Mouse (Mus musculus) hindbrain, embryonic 11.5 days (tissue): ENCODE data around the gene Ablim1. TPM values are rescaled to one million over a fixed set of nuclear protein-coding genes. Genes with fewer than 3 reads are reported as not detected.

Source experiments
- ATAC-seq: fragments of 200-750 bp; cut with Nextera tagmentation; 2 replicates; pipeline ENCODE4 v1.8.0; 2017; ENCODE audit warnings: mild to moderate bottlenecking, moderate TSS enrichment, moderate library complexity; ENCODE audit not compliant: low FRiP score
- DNase-seq: peaks from one replicate; pipeline ENCODE4 v3.0.0-alpha.2; 2015; ENCODE audit warnings: low spot score
- H3K27ac ChIP-seq: fragments of 300-500 bp; sonication (generic); 2 replicates; pipeline ENCODE4 v1.5.1; 2014; ENCODE audit warnings: mild to moderate bottlenecking, low read depth, low read length
- H3K27me3 ChIP-seq: fragments of 300-500 bp; sonication (generic); 2 replicates; pipeline ENCODE4 v1.6.1; 2014; ENCODE audit warnings: mild to moderate bottlenecking, low read length, moderate library complexity, mixed read lengths; ENCODE audit not compliant: control insufficient read depth, insufficient read depth
- H3K36me3 ChIP-seq: fragments of 300-500 bp; sonication (generic); 2 replicates; pipeline ENCODE4 v1.6.1; 2014; ENCODE audit warnings: mild to moderate bottlenecking, low read length, moderate library complexity, mixed read lengths; ENCODE audit not compliant: control insufficient read depth, insufficient read depth
- H3K4me1 ChIP-seq: fragments of 300-500 bp; sonication (generic); replicated peaks from 2 replicates; pipeline ENCODE4 v1.6.1; 2014; ENCODE audit warnings: low read length, mixed read lengths; ENCODE audit not compliant: control insufficient read depth, insufficient read depth
- H3K4me2 ChIP-seq: fragments of 300-500 bp; sonication (generic); replicated peaks from 2 replicates; pipeline ENCODE4 v1.6.1; 2014; ENCODE audit warnings: mild to moderate bottlenecking, low read depth, low read length
- H3K4me3 ChIP-seq: fragments of 300-500 bp; sonication (generic); 2 replicates; pipeline ENCODE4 v1.5.1; 2014; ENCODE audit warnings: low read depth, low read length
- H3K9ac ChIP-seq: fragments of 300-500 bp; sonication (generic); 2 replicates; pipeline ENCODE4 v1.6.1; 2014; ENCODE audit warnings: low read depth, low read length
- H3K9me3 ChIP-seq: fragments of 300-500 bp; sonication (generic); 2 replicates; pipeline ENCODE4 v1.6.1; 2016; ENCODE audit warnings: low read length; ENCODE audit not compliant: control insufficient read depth
- WGBS: fragments of 180-500 bp; shearing (Covaris S2); extraction: QIAGEN DNeasy Blood & Tissue Kit; methylation state at CpG from one replicate; pipeline ENCODE4 v1.1.7; 2014; 5-methylcytosine and 5-hydroxymethylcytosine counted together
- polyA plus RNA-seq: library from polyadenylated mRNA; unstranded; fragments of >200 nt; fragmentation: Nextera tagmentation; extraction: Ambion mirVana; gene quantifications from 2 replicates; pipeline ENCODE4 v1.2.1, GENCODE M21; 2014

Gene Ablim1
- polyA plus RNA-seq, 1 experiment from 2014 or later: 18.6 TPM

DNA sequence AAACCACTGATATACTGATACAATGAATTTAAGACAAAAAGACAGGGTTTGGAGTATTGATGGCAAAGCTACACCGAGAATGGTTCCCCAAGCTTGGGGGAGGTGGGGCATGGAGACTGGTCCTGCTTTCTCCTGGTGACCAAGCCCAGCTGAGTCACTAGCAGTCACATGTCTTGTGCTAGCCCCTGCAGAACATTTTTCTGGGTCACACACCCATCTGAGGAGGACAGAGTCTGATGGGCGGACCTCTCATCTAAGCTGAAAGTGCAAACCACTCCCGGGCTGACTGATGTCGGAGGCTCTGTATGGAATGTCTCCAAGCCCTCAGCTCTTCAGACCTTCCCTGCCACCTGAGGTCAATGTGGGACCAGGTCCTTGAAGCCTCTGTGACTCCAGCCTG is 184.1 kb downstream of the Ablim1 start:
- no peak overlapping the region for H3K9ac ChIP-seq
- ATAC-seq (no peak), DNase-seq (no peak)
- H3K4me3 ChIP-seq: no peak overlapping the region
- no peaks in the 10 kb centered on the region for H3K9me3 ChIP-seq
- no peaks in the 10 kb centered on the region for H3K4me1 ChIP-seq
- H3K36me3 ChIP-seq: no peaks in the 10 kb centered on the region
- no peak overlapping the region for H3K4me2 ChIP-seq
- 89% methylated on average over 4 of the region's 4 CpGs for WGBS
- H3K27ac ChIP-seq: no peak overlapping the region
- H3K27me3 ChIP-seq: no peaks in the 10 kb centered on the region

DNA sequence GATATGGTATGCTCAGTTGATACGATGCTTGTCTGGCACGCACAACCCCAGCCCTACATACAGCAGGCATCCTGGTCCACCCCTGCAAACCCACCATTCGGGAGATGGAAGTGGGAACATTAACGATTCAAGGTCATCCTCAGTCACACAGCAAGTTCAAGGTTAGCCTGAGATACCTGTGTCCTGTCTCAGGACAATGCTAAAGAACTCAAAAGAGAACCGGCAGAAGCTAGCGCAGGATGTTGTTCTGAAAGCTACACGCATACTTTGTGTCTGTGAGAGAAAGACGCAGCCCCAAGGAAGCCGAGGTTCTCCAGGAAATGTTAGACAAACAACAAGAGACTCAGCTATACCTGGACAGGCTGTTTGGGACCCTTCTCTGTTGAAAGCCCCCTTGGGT is 185.0 kb downstream of the Ablim1 start:
- DNase-seq (no peak), ATAC-seq (no peak)
- H3K9me3 ChIP-seq: no peaks in the 10 kb centered on the region
- H3K27me3 ChIP-seq: no peaks in the 10 kb centered on the region
- H3K4me2 ChIP-seq: no peak overlapping the region
- WGBS: 90% methylated on average over 9 of the region's 9 CpGs
- no peak overlapping the region for H3K9ac ChIP-seq
- no peaks in the 10 kb centered on the region for H3K36me3 ChIP-seq
- no peak overlapping the region for H3K27ac ChIP-seq
- H3K4me1 ChIP-seq: no peaks in the 10 kb centered on the region
- H3K4me3 ChIP-seq: no peak overlapping the region

DNA sequence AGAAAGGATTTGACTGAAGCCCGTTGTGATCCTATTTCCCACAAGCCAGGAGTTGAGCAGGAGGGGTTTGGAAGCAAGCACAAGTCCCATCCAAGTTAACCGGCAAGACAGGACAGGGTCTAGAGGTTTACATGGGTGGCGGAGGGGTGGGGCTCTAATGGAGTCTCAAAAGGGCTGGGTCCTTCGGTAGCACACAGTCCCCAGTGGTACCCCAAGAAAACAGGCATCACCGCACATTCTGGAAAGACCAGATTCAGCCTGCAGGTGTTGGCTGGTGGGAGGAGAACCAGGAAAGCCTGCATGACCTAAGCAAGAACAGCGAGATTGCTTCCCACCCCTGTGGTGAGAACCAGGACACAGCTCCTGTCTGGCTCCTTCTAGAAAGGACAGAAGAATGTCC is 186.7 kb downstream of the Ablim1 start:
- no peak for ATAC-seq
- no peak for DNase-seq
- 63% methylated on average over 6 of the region's 6 CpGs for WGBS
- H3K4me2 ChIP-seq: no peak overlapping the region
- no peaks in the 10 kb centered on the region for H3K27me3 ChIP-seq
- H3K9ac ChIP-seq: no peak overlapping the region
- no peak overlapping the region for H3K4me3 ChIP-seq
- H3K9me3 ChIP-seq: no peaks in the 10 kb centered on the region
- H3K4me1 ChIP-seq: no peaks in the 10 kb centered on the region
- no peak overlapping the region for H3K27ac ChIP-seq
- H3K36me3 ChIP-seq: no peaks in the 10 kb centered on the region

DNA sequence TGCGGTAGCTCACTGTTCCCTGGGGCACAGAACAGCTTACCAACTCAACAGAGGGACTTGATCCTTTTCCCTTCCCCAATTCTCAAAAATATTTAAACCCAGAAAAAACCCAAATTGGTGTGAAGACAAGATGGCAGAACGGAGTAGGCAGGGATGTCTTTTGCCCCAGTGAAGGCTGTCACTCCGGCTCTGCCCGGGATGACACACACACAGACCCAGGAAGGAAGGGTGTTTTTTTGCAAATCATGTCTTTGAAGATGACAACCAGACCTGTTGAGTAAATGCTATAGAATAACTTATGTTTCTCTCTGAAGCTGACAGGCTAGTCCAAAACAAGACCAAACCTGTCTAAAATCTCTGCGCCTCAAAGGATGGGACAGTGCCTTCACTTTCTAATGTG is 187.2 kb downstream of the Ablim1 start:
- Histone ChIP-seq H3K27me3 (no peaks in the 10 kb centered on the region), H3K4me2 (no peak overlapping the region), H3K4me3 (no peak overlapping the region), H3K27ac (no peak overlapping the region), H3K9me3 (no peaks in the 10 kb centered on the region), H3K36me3 (no peaks in the 10 kb centered on the region), H3K9ac (no peak overlapping the region), H3K4me1 (no peaks in the 10 kb centered on the region)
- ATAC-seq (no peak), DNase-seq (no peak)
- WGBS: 85% methylated on average over 5 of the region's 5 CpGs

DNA sequence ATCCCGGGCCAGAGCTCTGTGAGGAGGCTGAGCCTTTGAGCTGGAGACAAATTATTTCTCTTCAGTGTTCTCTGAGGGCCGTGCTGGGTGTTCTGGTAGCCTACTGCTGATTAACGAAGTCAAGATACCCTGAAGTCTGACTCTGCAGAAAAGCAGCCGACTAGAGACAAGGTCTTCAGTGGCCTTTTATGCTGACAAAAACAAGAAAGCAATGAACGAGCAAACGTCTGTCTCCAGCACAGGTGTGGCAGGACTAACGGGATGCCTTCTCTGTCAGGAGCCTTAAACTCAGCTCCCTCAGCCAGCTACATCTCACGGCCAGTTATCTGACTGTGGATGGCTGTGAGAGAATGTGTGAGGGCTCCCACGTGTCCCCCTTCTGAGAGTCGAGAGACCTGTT is 187.8 kb downstream of the Ablim1 start:
- Histone ChIP-seq H3K27ac (no peak overlapping the region), H3K4me1 (no peaks in the 10 kb centered on the region), H3K4me3 (no peak overlapping the region), H3K36me3 (no peaks in the 10 kb centered on the region), H3K9me3 (no peaks in the 10 kb centered on the region), H3K27me3 (no peaks in the 10 kb centered on the region), H3K9ac (no peak overlapping the region), H3K4me2 (no peak overlapping the region)
- DNase-seq: no peak
- no peak for ATAC-seq
- 76% methylated on average over 10 of the region's 10 CpGs for WGBS

DNA sequence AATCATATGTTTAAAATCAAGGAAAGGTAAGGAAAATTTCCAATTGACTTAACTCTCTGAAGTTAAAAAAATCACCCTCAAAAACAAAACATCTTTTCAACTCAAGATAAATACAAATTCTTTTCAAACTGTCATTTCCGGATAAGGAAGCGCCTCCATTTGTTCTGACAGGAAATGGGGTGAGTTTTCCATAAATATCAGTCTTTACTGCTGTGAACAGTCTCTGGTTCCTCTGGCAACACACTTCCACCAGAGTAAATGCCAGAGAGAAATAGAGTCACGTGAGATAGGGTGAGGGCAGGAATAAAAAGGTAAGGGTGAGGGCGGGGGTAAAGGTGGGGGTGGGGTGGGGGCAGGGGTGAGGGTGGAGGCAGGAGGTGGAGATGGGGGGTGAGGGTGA is 189.8 kb downstream of the Ablim1 start:
- DNase-seq: no peak
- ATAC-seq: no peak
- WGBS: 87% methylated on average over 4 of the region's 4 CpGs

DNA sequence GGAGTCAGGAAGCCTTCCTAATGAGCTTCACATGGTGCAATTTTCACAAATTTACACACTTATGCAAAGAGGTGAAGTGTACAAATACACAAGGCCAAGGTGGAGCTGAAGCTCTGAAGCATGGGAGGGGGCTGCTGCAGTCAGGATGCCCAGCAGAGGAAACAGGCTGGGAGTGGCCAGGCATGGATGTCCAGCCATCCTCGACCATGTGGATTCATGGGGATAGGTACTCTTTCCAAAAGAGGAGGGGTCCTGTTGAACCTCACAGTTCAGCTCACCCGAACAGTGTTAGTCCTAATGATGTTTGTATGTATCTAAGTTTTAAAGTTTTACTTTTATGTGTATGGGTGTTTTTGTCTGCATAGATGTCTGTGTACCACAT is 190.6 kb downstream of the Ablim1 start:
- H3K4me2 ChIP-seq: no peak overlapping the region
- ATAC-seq: no peak
- H3K36me3 ChIP-seq: no peaks in the 10 kb centered on the region
- H3K27me3 ChIP-seq: no peaks in the 10 kb centered on the region
- no peak overlapping the region for H3K9ac ChIP-seq
- H3K4me3 ChIP-seq: no peak overlapping the region
- no peak for DNase-seq
- H3K27ac ChIP-seq: no peak overlapping the region
- 78% methylated on average over 2 of the region's 2 CpGs for WGBS
- H3K4me1 ChIP-seq: no peaks in the 10 kb centered on the region
- H3K9me3 ChIP-seq: no peaks in the 10 kb centered on the region

More for the DNA sequence above, 189.8 kb downstream of the Ablim1 start:
- Histone ChIP-seq H3K27ac (no peak overlapping the region), H3K4me1 (no peaks in the 10 kb centered on the region), H3K27me3 (no peaks in the 10 kb centered on the region), H3K9ac (no peak overlapping the region), H3K36me3 (no peaks in the 10 kb centered on the region), H3K4me2 (no peak overlapping the region), H3K9me3 (no peaks in the 10 kb centered on the region), H3K4me3 (no peak overlapping the region)

DNA sequence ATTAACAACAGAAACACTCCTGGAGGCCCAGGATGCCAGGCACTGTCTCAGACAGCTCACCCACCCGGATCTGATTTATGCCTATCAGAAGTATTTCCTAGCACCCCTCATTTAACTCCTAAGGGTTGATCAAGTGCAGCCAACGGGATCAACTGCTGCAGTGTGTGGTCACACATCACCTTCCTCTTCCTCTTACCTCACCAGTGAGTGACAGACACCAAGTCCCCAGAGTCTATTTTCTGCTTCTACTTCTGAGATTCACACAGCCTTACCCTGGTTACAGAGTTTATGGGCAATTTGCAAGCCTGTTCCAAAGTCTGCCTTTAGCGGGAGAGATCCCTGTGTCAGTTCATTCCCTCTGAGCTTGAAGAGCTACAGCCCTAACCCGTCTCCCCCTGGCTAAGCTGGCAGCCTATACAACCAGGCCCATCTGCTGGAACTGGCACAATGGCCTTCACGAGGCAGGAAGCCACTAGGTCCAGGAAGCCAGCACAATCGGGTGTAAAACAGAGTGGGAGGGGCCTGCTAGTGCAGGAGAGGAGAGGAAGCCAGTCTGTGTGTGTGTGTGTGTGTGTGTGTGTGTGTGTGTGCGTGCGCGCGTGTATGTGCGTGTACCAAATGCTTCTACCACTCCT is 191.1 kb downstream of the Ablim1 start:
- H3K9me3 ChIP-seq: no peaks in the 10 kb centered on the region
- no peak overlapping the region for H3K4me2 ChIP-seq
- no peak overlapping the region for H3K9ac ChIP-seq
- 72% methylated on average over 11 of the region's 11 CpGs for WGBS
- H3K27me3 ChIP-seq: no peaks in the 10 kb centered on the region
- H3K4me1 ChIP-seq: peaks cover 1% of the 10 kb centered on the region; the same call in 1 of the 2 replicates
- peak overlapping the region; percentile 10; the same call in 1 of the 2 replicates for H3K27ac ChIP-seq
- no peak overlapping the region for H3K4me3 ChIP-seq
- no peaks in the 10 kb centered on the region for H3K36me3 ChIP-seq
- ATAC-seq (no peak), DNase-seq (no peak)

DNA sequence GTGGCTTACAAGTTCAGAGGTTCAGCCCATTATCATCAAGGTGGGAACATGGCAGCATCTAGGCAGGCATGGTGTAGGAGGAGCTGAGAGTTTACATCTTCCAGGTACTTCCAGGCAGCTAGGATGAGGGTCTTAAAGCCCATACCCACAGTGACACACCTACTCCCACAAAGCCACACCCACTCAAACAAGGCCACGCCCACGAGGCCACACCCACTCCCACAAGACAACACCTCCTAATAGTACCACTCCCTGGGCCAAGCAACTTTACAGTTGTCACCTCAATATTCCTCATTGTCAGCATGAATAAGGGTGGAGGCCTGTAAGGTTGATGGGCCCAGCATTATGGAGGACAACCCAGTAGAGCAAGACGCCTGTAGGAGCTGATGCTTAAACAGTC is 192.5 kb downstream of the Ablim1 start:
- no peak overlapping the region for H3K9ac ChIP-seq
- 92% methylated on average over 3 of the region's 3 CpGs for WGBS
- no peak for DNase-seq

More for the DNA sequence above, 192.5 kb downstream of the Ablim1 start:
- H3K27me3 ChIP-seq: no peaks in the 10 kb centered on the region
- H3K4me1 ChIP-seq: peaks cover 2% of the 10 kb centered on the region; the same call in 1 of the 2 replicates
- H3K9me3 ChIP-seq: no peaks in the 10 kb centered on the region
- H3K27ac ChIP-seq: no peak overlapping the region
- ATAC-seq: no peak
- H3K4me2 ChIP-seq: no peak overlapping the region
- H3K36me3 ChIP-seq: no peaks in the 10 kb centered on the region
- H3K4me3 ChIP-seq: no peak overlapping the region
